Mouse (Mus musculus): ENCODE data around the gene Iqsec1.

The Iqsec1 gene

GRCm38 (mm10) chr6:90781921-90782770 lies 206.3 kb downstream of the Iqsec1 start:
- peak; percentile 24 for DNase-seq

GRCm38 (mm10) chr6:90780532-90780931 lies 208.0 kb downstream of the Iqsec1 start:
- DNase-seq: no peak

- DNase-seq: no peak
These were observed 209.6 kb downstream of the Iqsec1 start for GRCm38 (mm10) chr6:90778841-90779240.

GRCm38 (mm10) chr6:90777302-90777701 lies 211.2 kb downstream of the Iqsec1 start:
- DNase-seq: no peak

- DNase-seq: no peak
These were observed 212.9 kb downstream of the Iqsec1 start for GRCm38 (mm10) chr6:90775606-90776005.

- no peak for DNase-seq
These were observed 214.7 kb downstream of the Iqsec1 start for GRCm38 (mm10) chr6:90773811-90774233.

- no peak for DNase-seq
These were observed 216.4 kb downstream of the Iqsec1 start for GRCm38 (mm10) chr6:90772120-90772519.

GRCm38 (mm10) chr6:90768526-90768925 lies 220.0 kb downstream of the Iqsec1 start:
- no peak for DNase-seq

- no peak for DNase-seq
These were observed 220.6 kb downstream of the Iqsec1 start for GRCm38 (mm10) chr6:90767874-90768273.

- DNase-seq: no peak
These were observed 223.7 kb downstream of the Iqsec1 start for GRCm38 (mm10) chr6:90764753-90765152.

GRCm38 (mm10) chr6:90763959-90764591 lies 224.4 kb downstream of the Iqsec1 start:
- DNase-seq: peak; percentile 62

- DNase-seq: peak; percentile 84
These were observed 225.2 kb downstream of the Iqsec1 start for GRCm38 (mm10) chr6:90763295-90763694.

GRCm38 (mm10) chr6:90762120-90762736 lies 226.3 kb downstream of the Iqsec1 start:
- no peak for DNase-seq

GRCm38 (mm10) chr6:90761301-90762056 lies 227.0 kb downstream of the Iqsec1 start:
- DNase-seq: no peak

GRCm38 (mm10) chr6:90760886-90761285 lies 227.6 kb downstream of the Iqsec1 start:
- no peak for DNase-seq

GRCm38 (mm10) chr6:90759754-90760153 lies 228.7 kb downstream of the Iqsec1 start:
- no peak for DNase-seq

GRCm38 (mm10) chr6:90758155-90758554 lies 230.3 kb downstream of the Iqsec1 start:
- DNase-seq: no peak

GRCm38 (mm10) chr6:90757427-90757883 lies 231.0 kb downstream of the Iqsec1 start:
- DNase-seq: no peak

- no peak for DNase-seq
These were observed 231.9 kb downstream of the Iqsec1 start for GRCm38 (mm10) chr6:90756561-90756960.

GRCm38 (mm10) chr6:90755613-90755941 lies 232.9 kb downstream of the Iqsec1 start:
- no peak for DNase-seq

- DNase-seq: peak; percentile 56
These were observed 233.4 kb downstream of the Iqsec1 start for GRCm38 (mm10) chr6:90754927-90755612.

- DNase-seq: no peak
These were observed 234.4 kb downstream of the Iqsec1 start for GRCm38 (mm10) chr6:90754093-90754492.

Data from kidney, adult 11 months (tissue).